Mouse (Mus musculus) urinary bladder, postnatal 14 days (tissue): ENCODE measurements at regions not wholly inside any gene's neighbourhood (a gene's known extent, or its start where the extent isn't known, plus 50 kb on each side); places are given as distances from the start of the nearest gene placed in this dataset.

Experiments
- DNase-seq: peaks from one replicate; pipeline ENCODE4 v3.0.0; 2021; ENCODE audit warnings: low spot score

DNA sequence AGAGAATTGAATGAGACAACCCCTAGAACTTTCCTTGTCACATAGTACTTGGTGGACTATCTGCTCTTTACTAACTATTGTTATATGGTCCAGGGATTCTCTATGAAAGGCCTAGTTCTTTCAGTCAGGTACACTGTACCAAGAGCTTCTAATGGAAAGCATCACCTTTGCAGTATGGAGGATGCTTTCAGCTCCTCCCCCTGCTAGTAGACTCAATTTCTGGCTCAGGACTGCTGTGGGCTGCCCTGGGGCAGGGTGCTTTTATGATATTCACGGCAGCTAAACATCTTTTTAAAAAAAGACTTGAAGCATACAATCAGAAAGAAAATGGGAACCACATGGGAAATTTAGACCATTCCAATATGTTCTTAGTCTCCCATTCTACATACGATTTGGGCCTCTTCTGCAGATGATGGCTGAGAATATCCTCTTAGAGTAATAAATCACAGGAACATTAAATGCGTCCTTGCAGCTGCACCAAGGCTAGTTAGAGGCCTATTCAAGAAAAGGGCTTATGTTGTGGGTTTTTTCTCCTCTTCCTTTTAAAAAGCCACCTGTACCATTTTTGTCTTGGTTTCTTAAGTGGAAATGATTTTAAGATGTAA is 61.7 kb upstream of the 6030498E09Rik start:
- no peak for DNase-seq

DNA sequence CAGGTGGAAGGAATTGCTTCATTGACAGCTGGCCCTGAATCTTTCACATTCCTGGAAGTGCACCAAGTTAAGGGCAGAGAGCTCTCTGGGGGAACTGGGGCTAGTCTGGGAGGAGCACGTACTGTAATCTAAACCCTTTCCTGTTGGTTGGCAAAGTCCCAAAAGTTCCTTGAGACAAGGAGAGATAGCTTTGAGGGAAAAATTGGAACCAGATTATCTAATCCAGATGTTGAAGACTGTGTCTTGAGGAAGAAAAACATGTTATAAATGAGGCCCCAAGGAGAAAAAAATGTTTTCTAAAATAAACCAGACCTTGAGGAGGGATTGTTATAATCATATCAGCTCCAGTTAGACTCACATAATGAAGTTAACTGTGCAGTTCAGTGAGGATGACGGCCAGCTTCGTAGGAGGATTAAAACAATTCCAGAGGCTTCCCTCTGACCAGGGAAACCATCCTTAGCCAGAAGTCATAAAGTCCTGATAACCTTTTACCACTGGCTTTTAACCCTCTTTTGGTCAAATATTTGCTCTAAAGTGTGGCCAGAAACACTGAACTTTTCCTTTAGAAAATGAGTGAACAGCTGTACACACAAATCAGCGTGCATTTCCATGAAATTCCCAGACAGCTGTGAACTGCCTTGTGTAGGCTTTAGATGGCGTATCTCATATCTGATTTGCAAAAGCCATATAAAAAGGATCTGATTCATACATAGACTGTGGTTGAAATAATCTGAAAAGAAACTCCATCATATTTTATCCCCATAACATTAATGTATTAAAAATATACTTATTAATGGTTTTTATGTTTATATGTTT is 60.8 kb upstream of the 6030498E09Rik start:
- DNase-seq: peak; percentile 2
